Mouse (Mus musculus) liver, postnatal 0 days (tissue): ENCODE measurements around the gene Col4a1.

ENCODE experiments used
- CTCF ChIP-seq: sonication (generic); IDR thresholded peaks from 2 replicates; pipeline ENCODE4 v1.5.1; 2016; ENCODE audit warnings: antibody characterized with exemption, low read depth
- EP300 ChIP-seq: IDR thresholded peaks from 2 replicates; pipeline ENCODE4 v1.6.1; 2016; ENCODE audit warnings: antibody characterized with exemption, low read depth, mild to moderate bottlenecking

DNA sequence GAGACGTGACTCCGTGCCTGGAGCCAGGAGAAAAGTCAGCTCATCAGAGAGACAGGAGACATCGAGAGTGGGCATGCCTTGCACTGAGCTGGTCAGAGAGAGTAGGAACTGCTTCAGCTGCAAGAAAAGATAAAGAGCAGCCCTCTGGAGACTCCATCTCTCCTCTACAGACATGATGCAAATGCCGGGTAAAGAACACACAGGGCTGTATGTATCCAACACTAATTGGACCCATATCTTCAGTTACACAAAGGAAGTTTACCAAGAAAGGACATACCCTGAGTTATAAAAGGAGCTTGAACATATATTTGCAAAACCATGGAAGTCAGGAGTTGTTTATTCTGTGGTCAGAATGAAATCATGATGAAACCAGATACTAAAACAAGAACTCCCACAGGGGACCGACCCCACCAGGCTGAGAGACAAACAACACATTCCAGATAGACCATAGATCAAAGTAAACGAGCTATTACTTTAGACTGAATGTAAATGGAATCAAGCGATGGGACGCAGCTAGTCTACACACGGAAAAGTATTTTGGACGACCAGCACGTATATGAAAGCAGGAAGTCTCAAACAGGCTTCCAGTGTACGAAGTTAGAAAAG, 119.8 kb downstream of the Col4a1 start:
- TF ChIP-seq CTCF (no peak), EP300 (no peak)
